Mouse (Mus musculus) liver, embryonic 11.5 days (tissue): ENCODE results near the gene Nubpl. TPM values are rescaled to one million over a fixed set of nuclear protein-coding genes. Genes with fewer than 3 reads are reported as not detected.

Experiments used
- ATAC-seq: fragments of 200-750 bp; cut with Nextera tagmentation; replicated peaks from 2 replicates; pipeline ENCODE4 v1.8.0; 2017; ENCODE audit warnings: moderate number of reproducible peaks, mild to moderate bottlenecking, moderate TSS enrichment, moderate library complexity; ENCODE audit not compliant: low FRiP score
- DNase-seq: peaks from one replicate; pipeline ENCODE4 v3.0.0-alpha.2; 2017; ENCODE audit warnings: low spot score
- H3K27ac ChIP-seq: fragments of 300-500 bp; sonication (generic); 2 replicates; pipeline ENCODE4 v1.5.1; 2014; ENCODE audit warnings: mild to moderate bottlenecking, low read depth, low read length, control low read depth
- H3K27me3 ChIP-seq: fragments of 300-500 bp; sonication (generic); replicated peaks from 2 replicates; pipeline ENCODE4 v1.6.1; 2014; ENCODE audit warnings: low read length, mixed read lengths; ENCODE audit not compliant: control insufficient read depth, insufficient read depth
- H3K36me3 ChIP-seq: fragments of 300-500 bp; sonication (generic); 2 replicates; pipeline ENCODE4 v1.6.1; 2014; ENCODE audit warnings: mild to moderate bottlenecking, low read length, moderate library complexity, mixed read lengths; ENCODE audit not compliant: control insufficient read depth, insufficient read depth
- H3K4me1 ChIP-seq: fragments of 300-500 bp; sonication (generic); replicated peaks from 2 replicates; pipeline ENCODE4 v1.6.1; 2014; ENCODE audit warnings: low read length, mixed read lengths; ENCODE audit not compliant: control insufficient read depth, insufficient read depth
- H3K4me2 ChIP-seq: fragments of 300-500 bp; sonication (generic); 2 replicates; pipeline ENCODE4 v1.6.1; 2014; ENCODE audit warnings: mild to moderate bottlenecking, control low read depth, moderate library complexity
- H3K4me3 ChIP-seq: fragments of 300-500 bp; sonication (generic); 2 replicates; pipeline ENCODE4 v1.5.1; 2014; ENCODE audit warnings: low read depth, low read length, control low read depth
- H3K9ac ChIP-seq: fragments of 300-500 bp; sonication (generic); 2 replicates; pipeline ENCODE4 v1.6.1; 2014; ENCODE audit warnings: low read depth, low read length, control low read depth
- H3K9me3 ChIP-seq: fragments of 300-500 bp; sonication (generic); 2 replicates; pipeline ENCODE4 v1.6.1; 2016; ENCODE audit warnings: low read length, inconsistent platforms, mixed read lengths; ENCODE audit not compliant: control insufficient read depth
- WGBS: fragments of 180-500 bp; shearing (Covaris S2); extraction: QIAGEN DNeasy Blood & Tissue Kit; methylation state at CpG from one replicate; pipeline ENCODE4 v1.1.7; 2014; 5-methylcytosine and 5-hydroxymethylcytosine counted together
- polyA plus RNA-seq: library from polyadenylated mRNA; unstranded; fragments of >200 nt; fragmentation: Nextera tagmentation; extraction: Ambion mirVana; gene quantifications from 2 replicates; pipeline ENCODE4 v1.2.1, GENCODE M21; 2014

The Nubpl gene
- polyA plus RNA-seq, 1 experiment from 2014 or later, result 12.4 TPM

DNA sequence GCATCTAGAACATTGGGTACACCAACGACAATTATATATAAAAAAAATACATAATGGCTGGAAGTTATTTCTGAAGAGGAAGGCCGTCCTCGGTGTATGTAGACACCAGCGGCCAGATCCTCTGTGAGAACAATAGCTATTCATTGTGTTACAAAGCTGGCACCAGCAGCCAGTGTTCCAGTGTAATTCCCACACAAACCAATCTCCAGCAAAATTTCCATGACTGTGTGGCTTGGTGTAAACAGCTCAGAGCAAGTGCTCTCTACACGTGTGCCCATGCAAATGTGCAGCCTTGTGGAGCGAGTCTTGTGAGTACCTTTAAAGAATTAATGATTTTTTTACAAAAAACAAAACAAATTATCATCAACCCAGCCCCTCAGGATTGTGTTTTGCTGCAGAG lies 263.7 kb downstream of the Nubpl start:
- no peaks in the 10 kb centered on the region for H3K4me1 ChIP-seq
- no peaks in the 10 kb centered on the region for H3K27me3 ChIP-seq
- H3K4me3 ChIP-seq, result no peak overlapping the region
- H3K27ac ChIP-seq, result no peak overlapping the region
- no peak overlapping the region for H3K9ac ChIP-seq
- ATAC-seq, result no peak
- H3K4me2 ChIP-seq, result no peak overlapping the region
- no peaks in the 10 kb centered on the region for H3K9me3 ChIP-seq
- WGBS, result 82% methylated on average over 6 of the region's 6 CpGs
- no peaks in the 10 kb centered on the region for H3K36me3 ChIP-seq
- DNase-seq, result no peak

Other genes starting within 250 kb of the Nubpl start
- 18.3 and 18.9 TPM in 2 replicates for gene Heatr5a, start 126.4 kb upstream of the Nubpl start, polyA plus RNA-seq
- gene Dtd2, start 91.2 kb upstream of the Nubpl start, polyA plus RNA-seq, result 31.0 and 33.1 TPM in 2 replicates
- gene Gpr33, start 69.7 kb upstream of the Nubpl start, polyA plus RNA-seq, result not detected in 2 replicates